Mouse (Mus musculus) gastrocnemius, adult 18-20 months (tissue): ENCODE data around the gene Zeb2. TPM values are rescaled to one million over a fixed set of nuclear protein-coding genes. Genes with fewer than 3 reads are reported as not detected.
A peak's percentile ranks its signal among the peaks of the same experiment; 100 is the strongest.

Experiments used
- DNase-seq: peaks from one replicate; pipeline ENCODE4 v3.0.0; 2021; ENCODE audit warnings: low spot score
- total RNA-seq, 2 experiments: library from RNA; stranded (reverse); gene quantifications; 2 replicates each; pipeline ENCODE4 v1.2.3; 2021

The Zeb2 gene
- total RNA-seq, 2 experiments from 2014 or later: 34.8 to 49.2 TPM

GRCm38 (mm10) chr2:45067116-45067515 is 50.1 kb downstream of the Zeb2 start:
- no peak for DNase-seq

DNA sequence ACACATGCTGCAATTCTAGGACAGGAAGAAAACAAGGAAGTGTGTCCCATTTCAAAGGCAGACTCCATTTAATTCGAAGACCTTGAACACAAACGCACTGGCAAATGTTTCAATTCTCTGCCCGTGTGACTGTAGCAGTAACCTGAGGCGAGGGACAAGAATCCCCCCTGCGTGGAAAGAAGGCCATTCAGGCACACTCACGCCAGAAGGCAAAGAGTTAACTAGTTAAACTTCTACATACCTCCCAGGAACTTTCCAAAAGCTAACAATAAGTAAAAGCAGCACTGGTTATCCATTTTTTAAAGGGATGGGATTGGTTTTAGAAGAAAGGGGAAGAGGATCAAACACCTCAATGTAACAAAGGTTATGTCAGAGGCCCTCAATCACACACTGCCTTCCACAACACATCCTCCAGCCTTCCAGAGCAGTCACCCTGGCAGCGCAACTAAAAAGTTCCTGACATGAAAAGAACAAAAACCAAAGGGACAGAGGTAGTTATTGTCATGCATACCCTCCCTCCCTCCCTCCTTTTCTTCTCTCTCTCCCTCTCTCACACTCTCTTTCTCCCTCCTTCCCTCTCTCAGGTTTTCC is 53.8 kb downstream of the Zeb2 start:
- no peak for DNase-seq

DNA sequence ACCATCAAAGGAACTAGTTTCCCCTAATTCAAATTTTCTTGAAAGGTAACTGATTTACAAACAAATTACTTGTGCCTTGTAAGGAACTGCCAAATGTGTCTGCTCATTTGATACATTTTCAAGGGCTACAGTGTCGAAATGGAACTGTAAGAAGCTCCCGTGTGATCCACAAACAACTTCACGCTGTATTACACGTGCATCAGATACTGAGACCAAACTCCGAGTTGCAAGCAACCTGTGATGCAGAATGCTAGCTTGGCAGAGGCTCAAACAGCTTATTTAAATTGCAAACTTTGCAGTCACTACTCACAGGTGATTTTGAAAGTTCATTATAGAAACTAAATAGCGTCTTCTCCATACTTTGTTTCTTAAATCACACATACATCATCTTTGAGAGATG is 55.1 kb downstream of the Zeb2 start:
- DNase-seq: no peak

DNA sequence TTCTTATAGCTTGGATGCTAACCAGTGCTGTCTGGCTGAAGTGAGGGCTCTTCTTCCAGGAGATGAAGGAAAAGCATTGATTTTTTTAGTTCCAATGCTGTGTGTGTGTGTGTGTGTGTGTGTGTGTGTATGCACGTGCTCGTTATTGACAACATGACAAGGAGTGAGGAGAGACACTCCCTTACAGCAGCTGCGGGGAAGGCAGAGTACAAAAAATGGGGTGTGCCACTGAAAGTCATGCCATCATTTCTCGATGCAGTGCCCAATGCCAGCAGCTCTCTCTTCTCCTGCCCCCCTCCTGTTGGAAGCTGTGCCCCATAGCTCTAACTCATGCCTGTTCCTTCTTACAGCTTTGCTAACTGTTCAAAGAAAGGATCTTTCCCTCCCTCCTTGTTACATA is 56.4 kb downstream of the Zeb2 start:
- no peak for DNase-seq

DNA sequence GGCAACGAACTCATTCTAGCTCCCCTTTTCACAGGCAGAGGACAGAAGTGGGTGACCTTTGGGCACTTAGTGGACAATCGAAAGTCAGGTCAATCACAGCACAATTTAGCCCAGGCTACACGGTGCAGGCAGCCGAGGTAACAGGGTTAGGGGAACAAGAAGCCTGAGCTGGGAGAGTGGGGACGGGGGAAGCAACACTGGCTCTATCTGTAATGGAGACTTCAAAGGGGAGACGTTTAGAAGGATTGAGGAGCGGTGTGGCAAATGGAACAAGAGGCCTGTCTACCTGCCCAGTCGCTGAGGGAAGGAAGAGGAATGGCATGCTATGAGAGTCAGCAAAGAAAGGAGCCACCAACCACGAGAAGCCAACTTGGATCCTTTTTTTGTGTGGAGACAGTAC is 57.0 kb downstream of the Zeb2 start:
- DNase-seq: no peak

GRCm38 (mm10) chr2:45059599-45059998 is 57.6 kb downstream of the Zeb2 start:
- no peak for DNase-seq

- DNase-seq: no peak
Measured at GRCm38 (mm10) chr2:45059010-45059409, 58.2 kb downstream of the Zeb2 start.

DNA sequence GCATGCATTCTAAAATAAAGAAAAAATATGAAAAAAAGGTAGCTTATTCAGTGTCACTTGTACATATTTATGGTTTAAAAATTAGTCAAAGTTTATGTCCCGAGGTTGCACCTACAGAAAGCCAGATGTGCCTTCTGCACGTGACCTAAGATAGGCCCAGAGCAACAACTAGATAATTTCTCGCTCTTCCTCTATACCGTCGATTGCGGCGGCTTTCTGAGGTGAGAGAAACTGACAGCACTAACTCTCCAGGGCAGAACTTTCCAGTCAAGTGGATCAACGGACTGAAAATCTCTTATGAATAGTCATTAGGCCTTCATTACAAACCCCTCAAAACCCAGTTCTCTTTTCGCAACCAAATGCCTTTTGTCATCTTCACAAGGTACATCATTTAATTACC is 59.0 kb downstream of the Zeb2 start:
- no peak for DNase-seq

GRCm38 (mm10) chr2:45056856-45057562 is 60.2 kb downstream of the Zeb2 start:
- DNase-seq: no peak

GRCm38 (mm10) chr2:45055926-45056325 is 61.3 kb downstream of the Zeb2 start:
- no peak for DNase-seq

DNA sequence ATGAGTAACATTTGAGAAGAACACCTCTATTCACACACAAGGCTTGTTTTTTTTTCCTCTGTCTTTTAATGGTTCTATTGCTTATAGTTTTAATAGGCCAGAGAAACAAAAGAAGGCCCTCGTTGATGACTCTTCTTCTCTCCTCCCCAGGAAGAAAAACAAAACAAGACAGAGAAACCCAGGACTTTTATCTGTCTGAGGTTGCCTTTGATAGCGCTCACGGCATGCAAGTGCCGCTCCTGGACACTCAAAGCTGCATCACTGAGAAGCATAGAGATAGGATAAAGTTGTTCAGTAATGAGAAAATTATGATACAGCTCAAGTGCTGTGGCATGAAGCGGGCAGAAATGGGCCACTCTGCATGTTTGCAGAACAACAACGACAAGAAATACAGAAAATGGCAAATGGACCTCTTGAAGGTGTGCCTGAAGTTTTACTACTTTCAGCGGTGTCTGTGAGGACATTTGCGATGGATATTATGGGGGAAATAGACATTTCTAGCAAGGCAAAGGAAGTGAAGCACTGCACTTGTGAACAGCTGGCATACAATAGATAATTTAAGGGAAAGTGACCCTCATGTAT is 62.1 kb downstream of the Zeb2 start:
- DNase-seq: no peak

GRCm38 (mm10) chr2:45054070-45055025 is 62.8 kb downstream of the Zeb2 start:
- DNase-seq: no peak

DNA sequence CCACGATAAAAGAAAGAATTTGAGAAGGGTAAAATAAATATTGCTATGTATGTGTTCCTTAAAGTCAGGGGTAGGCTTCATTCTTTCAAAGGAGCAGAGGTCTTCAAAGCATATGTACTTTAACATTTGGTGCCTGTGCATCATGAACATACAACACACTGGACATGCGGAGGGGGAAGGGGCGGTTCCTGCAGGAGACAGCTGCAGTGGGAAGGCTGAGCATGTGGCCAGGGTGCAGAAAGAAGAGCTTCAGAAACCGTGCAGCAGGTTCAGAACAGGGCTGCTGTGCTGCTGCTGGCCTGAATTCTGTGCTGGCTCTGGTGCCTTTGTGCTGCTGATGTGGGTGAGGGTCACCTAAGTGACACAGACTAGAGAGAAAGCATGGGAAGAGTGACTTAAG is 64.6 kb downstream of the Zeb2 start:
- no peak for DNase-seq

DNA sequence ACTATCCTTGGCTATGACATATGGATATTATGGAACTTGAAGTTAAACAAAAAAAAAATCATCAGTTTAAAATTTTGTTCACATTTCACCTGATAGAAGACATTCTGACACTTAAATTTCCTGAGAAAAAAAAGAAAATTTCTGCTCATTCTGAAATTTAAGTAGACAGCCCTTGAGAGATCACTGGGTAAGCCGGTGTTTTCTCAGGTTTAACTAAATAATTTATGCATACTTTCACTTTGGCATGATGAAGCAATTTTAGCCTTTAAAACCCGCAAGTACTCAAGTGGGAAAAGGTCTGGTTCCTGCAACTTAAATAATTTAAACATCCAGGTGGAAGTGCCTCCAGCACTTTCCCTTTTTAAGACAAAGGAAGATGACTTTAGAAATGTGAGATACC is 65.9 kb downstream of the Zeb2 start:
- no peak for DNase-seq

- no peak for DNase-seq
Measured at GRCm38 (mm10) chr2:45049923-45050322, 67.3 kb downstream of the Zeb2 start.

GRCm38 (mm10) chr2:45049279-45049678 is 67.9 kb downstream of the Zeb2 start:
- DNase-seq: peak; percentile 62

DNA sequence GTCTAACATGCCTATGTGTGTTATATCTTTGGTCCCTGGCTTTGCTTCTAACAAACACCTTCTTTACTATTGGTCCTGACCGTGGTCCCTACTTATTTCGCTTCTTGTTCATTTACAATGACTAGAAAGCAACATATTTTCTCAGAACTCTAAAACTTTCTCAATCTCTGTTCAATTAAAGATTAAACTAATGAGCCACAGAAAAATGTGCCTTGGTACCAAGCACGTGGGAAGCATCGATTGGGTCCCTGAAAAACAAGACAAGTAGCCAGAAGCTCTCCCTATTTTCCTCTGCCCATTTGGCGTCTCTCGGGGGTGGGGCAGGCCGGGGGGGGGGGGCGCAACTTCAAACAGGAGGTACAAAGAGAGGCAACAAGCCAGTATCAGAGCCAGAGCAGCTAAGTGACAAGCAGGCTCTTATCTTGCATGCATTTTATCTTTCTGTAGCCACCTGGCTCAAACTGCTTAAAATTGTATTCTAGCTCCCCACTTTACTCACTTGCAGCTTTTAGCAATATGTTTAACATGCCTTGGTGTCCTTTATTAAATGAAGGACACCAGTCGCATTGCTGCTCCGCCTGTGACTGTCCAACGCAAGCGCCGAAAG is 76.4 kb downstream of the Zeb2 start:
- no peak for DNase-seq

- DNase-seq: no peak
Measured at GRCm38 (mm10) chr2:45039503-45039902, 77.7 kb downstream of the Zeb2 start.

GRCm38 (mm10) chr2:45028091-45028638 is 89.0 kb downstream of the Zeb2 start:
- DNase-seq: no peak

GRCm38 (mm10) chr2:45017186-45017800 is 99.9 kb downstream of the Zeb2 start:
- no peak for DNase-seq

DNA sequence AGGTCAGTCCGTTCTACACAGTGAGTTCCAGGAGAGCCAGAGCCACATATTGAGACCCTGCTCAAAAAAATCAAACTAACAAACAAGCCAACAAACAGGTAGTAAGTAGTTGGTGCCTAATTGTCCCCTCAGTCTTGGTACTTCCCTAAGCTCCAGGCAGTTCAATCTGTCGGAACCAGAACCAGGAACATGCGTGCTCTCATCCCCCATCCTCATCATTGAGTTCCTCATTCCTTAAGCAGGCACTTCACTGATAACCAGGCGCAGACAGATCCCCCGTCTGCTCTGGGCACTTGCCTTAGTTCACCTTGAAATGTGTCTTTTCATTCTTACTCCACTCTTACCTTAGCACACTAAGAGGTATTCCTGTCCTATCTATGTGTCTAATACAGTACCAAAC is 103.9 kb downstream of the Zeb2 start:
- no peak for DNase-seq
